Mouse (Mus musculus) midbrain, embryonic 12.5 days (tissue): ENCODE measurements around the gene Tmem182. TPM values are rescaled to one million over a fixed set of nuclear protein-coding genes. Genes with fewer than 3 reads are reported as not detected.

ENCODE experiments used
- ATAC-seq: fragments of 200-750 bp; cut with Nextera tagmentation; 2 replicates; pipeline ENCODE4 v1.8.0; 2017; ENCODE audit warnings: low read depth, moderate TSS enrichment, moderate library complexity; ENCODE audit not compliant: low FRiP score
- H3K27ac ChIP-seq: fragments of 300-500 bp; sonication (generic); replicated peaks from 2 replicates; pipeline ENCODE4 v1.5.1; 2016; ENCODE audit warnings: mild to moderate bottlenecking
- H3K27me3 ChIP-seq: fragments of 300-500 bp; sonication (generic); 2 replicates; pipeline ENCODE4 v1.6.1; 2016; ENCODE audit warnings: mild to moderate bottlenecking
- H3K36me3 ChIP-seq: fragments of 300-500 bp; sonication (generic); 2 replicates; pipeline ENCODE4 v1.6.1; 2016
- H3K4me1 ChIP-seq: fragments of 300-500 bp; sonication (generic); 2 replicates; pipeline ENCODE4 v1.6.1; 2016
- H3K4me2 ChIP-seq: fragments of 300-500 bp; sonication (generic); replicated peaks from 2 replicates; pipeline ENCODE4 v1.6.1; 2016; ENCODE audit warnings: mild to moderate bottlenecking, moderate library complexity
- H3K4me3 ChIP-seq: fragments of 300-500 bp; sonication (generic); 2 replicates; pipeline ENCODE4 v1.5.1; 2016; ENCODE audit warnings: mild to moderate bottlenecking
- H3K9ac ChIP-seq: fragments of 300-500 bp; sonication (generic); replicated peaks from 2 replicates; pipeline ENCODE4 v1.6.1; 2016; ENCODE audit warnings: mild to moderate bottlenecking, moderate library complexity
- H3K9me3 ChIP-seq: fragments of 300-500 bp; sonication (generic); 2 replicates; pipeline ENCODE4 v1.6.1; 2016; ENCODE audit warnings: mild to moderate bottlenecking
- WGBS: fragments of 180-500 bp; shearing (Covaris S2); methylation state at CpG from one replicate; pipeline ENCODE4 v1.1.7; 2016; 5-methylcytosine and 5-hydroxymethylcytosine counted together
- polyA plus RNA-seq: library from polyadenylated mRNA; unstranded; fragments of >200 nt; fragmentation: Nextera tagmentation; extraction: Ambion mirVana; gene quantifications from 2 replicates; pipeline ENCODE4 v1.2.1, GENCODE M21; 2016

Gene Tmem182
- polyA plus RNA-seq, 1 experiment from 2014 or later, result not detected

DNA sequence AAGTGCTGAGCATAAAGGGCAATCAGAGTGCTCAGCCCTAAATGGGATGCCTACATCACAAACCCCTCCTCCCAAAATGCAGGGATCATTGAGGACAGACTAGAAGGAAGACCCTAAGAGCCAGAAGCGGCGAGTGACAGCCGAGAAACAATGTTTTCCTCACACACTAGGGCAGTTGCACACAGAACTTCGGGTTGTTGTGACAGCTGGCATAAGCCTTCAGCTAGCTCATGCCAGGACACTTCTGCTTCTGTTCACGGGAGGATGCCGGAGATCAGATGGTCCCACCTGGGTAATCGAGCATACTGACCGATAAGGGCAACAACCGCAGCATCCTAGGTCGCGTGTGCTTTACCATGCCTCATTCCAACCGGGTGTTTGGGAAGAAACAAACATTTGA, 1.3 kb upstream of the Tmem182 start:
- no peaks in the 10 kb centered on the region for H3K36me3 ChIP-seq
- H3K27ac ChIP-seq, result no peak overlapping the region
- no peak overlapping the region for H3K4me2 ChIP-seq
- no peaks in the 10 kb centered on the region for H3K4me1 ChIP-seq
- WGBS, result 85% methylated on average over 12 of the region's 12 CpGs
- H3K27me3 ChIP-seq, result no peaks in the 10 kb centered on the region
- H3K9me3 ChIP-seq, result no peaks in the 10 kb centered on the region
- ATAC-seq, result no peak
- H3K9ac ChIP-seq, result no peak overlapping the region
- no peak overlapping the region for H3K4me3 ChIP-seq

- Histone ChIP-seq H3K4me1 (no peaks in the 10 kb centered on the region), H3K36me3 (no peaks in the 10 kb centered on the region), H3K9me3 (no peaks in the 10 kb centered on the region), H3K27me3 (no peaks in the 10 kb centered on the region), H3K4me2 (no peak overlapping the region), H3K9ac (no peak overlapping the region), H3K27ac (no peak overlapping the region), H3K4me3 (no peak overlapping the region)
- WGBS, result 88% methylated on average over 11 of the region's 11 CpGs
- no peak for ATAC-seq
These were observed 490 bp downstream of the Tmem182 start for GRCm38 (mm10) chr1:40805891-40806290.

GRCm38 (mm10) chr1:40808643-40809042, 3.2 kb downstream of the Tmem182 start:
- Histone ChIP-seq H3K36me3 (no peaks in the 10 kb centered on the region), H3K4me1 (no peaks in the 10 kb centered on the region), H3K9ac (no peak overlapping the region), H3K4me3 (no peak overlapping the region), H3K4me2 (no peak overlapping the region), H3K9me3 (no peaks in the 10 kb centered on the region), H3K27ac (no peak overlapping the region), H3K27me3 (no peaks in the 10 kb centered on the region)
- WGBS, result 90% methylated on average over 3 of the region's 3 CpGs
- ATAC-seq, result no peak

DNA sequence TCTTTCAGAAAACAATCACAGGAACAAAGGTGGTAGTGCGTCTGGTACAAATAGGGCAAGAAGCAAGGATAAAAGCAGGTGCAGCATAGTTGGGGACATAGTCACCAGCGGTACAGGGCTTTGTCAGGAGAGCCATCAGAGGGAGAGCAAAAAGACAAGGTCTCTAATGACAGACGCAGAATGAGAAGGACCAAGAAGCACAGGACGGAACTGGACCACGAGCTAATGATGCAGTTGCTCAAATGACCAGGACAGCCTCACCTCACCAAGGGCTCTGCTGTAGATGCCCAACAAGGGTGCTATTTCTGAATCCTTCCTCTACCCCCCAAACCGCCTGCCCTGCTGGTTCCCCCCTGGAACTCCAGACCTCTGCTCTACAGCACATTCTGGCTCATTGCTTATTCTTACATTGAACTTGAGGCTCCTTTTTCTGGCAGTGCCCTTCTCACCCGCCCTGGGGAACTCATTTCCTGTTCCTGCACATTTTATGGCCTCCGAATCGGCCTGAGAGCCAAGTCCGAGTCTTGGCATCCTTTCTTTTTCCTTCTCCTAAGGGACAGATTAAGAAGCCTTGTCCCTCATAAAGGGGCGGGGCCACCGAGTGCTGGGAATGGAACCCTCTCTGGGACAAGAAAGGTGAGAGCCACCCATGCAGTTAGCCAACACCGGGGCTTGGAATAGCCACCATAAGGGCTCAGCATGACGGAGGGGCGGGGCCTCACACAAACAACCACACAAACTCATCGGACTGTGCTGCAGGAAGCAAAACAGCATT, 9.9 kb downstream of the Tmem182 start:
- Histone ChIP-seq H3K27ac (no peak overlapping the region), H3K4me3 (no peak overlapping the region), H3K4me1 (0 out of 2 replicates have a peak, but pooled peaks cover 3% of the 10 kb centered on the region), H3K9me3 (no peaks in the 10 kb centered on the region), H3K36me3 (no peaks in the 10 kb centered on the region), H3K9ac (no peak overlapping the region), H3K4me2 (no peak overlapping the region), H3K27me3 (no peaks in the 10 kb centered on the region)
- no peak for ATAC-seq
- 76% methylated on average over 16 of the region's 16 CpGs for WGBS

GRCm38 (mm10) chr1:40824517-40824916, 19.1 kb downstream of the Tmem182 start:
- no peak overlapping the region for H3K4me3 ChIP-seq
- no peak overlapping the region for H3K4me2 ChIP-seq
- no peaks in the 10 kb centered on the region for H3K36me3 ChIP-seq
- H3K4me1 ChIP-seq, result no peaks in the 10 kb centered on the region
- no peaks in the 10 kb centered on the region for H3K27me3 ChIP-seq
- H3K9me3 ChIP-seq, result no peaks in the 10 kb centered on the region
- no peak for ATAC-seq
- no peak overlapping the region for H3K27ac ChIP-seq
- H3K9ac ChIP-seq, result no peak overlapping the region
- WGBS, result 70% methylated on average over 4 of the region's 4 CpGs

- Histone ChIP-seq H3K4me2 (no peak overlapping the region), H3K4me3 (no peak overlapping the region), H3K36me3 (no peaks in the 10 kb centered on the region), H3K4me1 (no peaks in the 10 kb centered on the region), H3K9me3 (no peaks in the 10 kb centered on the region), H3K27me3 (no peaks in the 10 kb centered on the region), H3K9ac (no peak overlapping the region), H3K27ac (no peak overlapping the region)
- WGBS, result 79% methylated on average over 8 of the region's 8 CpGs
- ATAC-seq, result no peak
These were observed 19.5 kb downstream of the Tmem182 start for GRCm38 (mm10) chr1:40824936-40825335.

GRCm38 (mm10) chr1:40825826-40826225, 20.4 kb downstream of the Tmem182 start:
- H3K36me3 ChIP-seq, result no peaks in the 10 kb centered on the region
- no peaks in the 10 kb centered on the region for H3K27me3 ChIP-seq
- no peak for ATAC-seq
- no peaks in the 10 kb centered on the region for H3K9me3 ChIP-seq
- no peak overlapping the region for H3K4me3 ChIP-seq
- H3K9ac ChIP-seq, result no peak overlapping the region
- H3K4me1 ChIP-seq, result no peaks in the 10 kb centered on the region
- 82% methylated on average over 7 of the region's 7 CpGs for WGBS
- H3K27ac ChIP-seq, result no peak overlapping the region
- H3K4me2 ChIP-seq, result no peak overlapping the region

DNA sequence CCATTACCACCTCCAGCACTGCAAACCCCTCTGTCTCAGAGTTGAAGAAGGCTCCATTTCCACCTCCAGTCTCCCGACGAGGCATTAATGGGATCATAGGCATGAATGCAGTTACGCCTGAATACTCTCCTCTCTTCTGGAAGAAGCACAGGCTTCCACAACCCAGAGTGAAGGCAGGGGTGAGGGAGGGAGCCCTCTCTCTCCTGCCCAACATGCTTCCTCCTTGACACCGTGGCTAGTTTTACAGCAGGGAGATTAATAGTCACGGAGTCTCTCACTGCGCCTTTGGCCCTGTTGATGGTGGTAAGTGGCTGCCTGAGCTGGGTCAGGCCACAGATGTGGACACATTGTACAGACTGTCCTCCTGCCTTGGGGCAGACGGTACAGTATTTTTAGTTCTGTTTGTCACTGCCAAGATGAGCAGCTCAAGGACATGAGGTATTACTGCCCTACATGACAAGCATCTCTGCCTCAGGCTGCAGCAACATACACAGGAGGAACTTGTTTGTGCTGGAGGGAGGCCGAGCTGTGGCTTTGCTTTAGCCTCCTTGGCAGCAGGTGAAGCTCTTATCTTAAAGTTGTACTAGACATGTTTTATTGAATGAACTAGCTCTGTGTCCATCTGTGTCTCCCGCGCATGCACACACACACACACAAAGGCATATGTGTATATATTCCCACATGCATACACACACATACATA, 24.0 kb downstream of the Tmem182 start:
- no peaks in the 10 kb centered on the region for H3K4me1 ChIP-seq
- H3K9ac ChIP-seq, result no peak overlapping the region
- WGBS, result 78% methylated on average over 10 of the region's 10 CpGs
- H3K4me3 ChIP-seq, result no peak overlapping the region
- H3K27ac ChIP-seq, result no peak overlapping the region
- H3K4me2 ChIP-seq, result no peak overlapping the region
- H3K9me3 ChIP-seq, result no peaks in the 10 kb centered on the region
- H3K27me3 ChIP-seq, result no peaks in the 10 kb centered on the region
- ATAC-seq, result no peak
- no peaks in the 10 kb centered on the region for H3K36me3 ChIP-seq

DNA sequence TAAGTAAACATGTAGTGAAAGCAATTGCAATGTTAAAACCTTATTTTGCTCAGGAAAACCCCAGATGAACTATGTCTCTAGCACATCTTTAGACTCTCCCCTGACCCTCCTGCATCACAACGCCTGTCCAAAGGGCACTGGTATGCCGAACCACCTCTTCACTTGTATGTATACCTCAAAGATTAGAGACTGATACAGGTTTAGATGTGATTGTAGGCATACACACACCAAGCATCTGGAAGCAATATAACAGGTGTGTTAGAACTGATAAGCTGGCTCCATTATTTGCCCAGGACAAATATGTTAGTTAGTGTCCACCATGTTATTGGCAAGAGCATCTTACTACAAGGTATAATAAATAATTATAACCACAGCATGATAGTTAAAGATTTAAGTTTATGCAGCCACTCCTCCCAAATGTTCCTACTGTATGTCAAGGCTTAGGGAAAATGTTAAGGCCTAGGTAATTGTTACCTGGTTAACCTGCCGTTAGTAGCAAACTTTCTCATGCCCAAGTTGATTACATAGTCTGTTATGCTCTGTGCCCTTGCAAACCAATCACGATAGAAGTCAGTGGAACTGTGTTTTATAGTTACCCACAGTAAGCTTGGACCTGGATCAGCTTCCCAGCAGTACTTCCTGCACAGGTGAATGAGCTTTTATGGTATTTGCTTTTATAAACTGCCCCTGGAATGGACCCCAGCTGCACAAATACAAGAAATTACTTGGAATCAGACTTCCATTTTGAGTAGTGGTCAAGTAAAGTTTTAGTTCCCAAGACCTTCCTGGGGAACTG, 25.5 kb downstream of the Tmem182 start:
- no peak overlapping the region for H3K4me3 ChIP-seq
- no peaks in the 10 kb centered on the region for H3K4me1 ChIP-seq
- H3K36me3 ChIP-seq, result no peaks in the 10 kb centered on the region
- no peak overlapping the region for H3K27ac ChIP-seq
- no peak overlapping the region for H3K9ac ChIP-seq
- no peak for ATAC-seq
- H3K27me3 ChIP-seq, result no peaks in the 10 kb centered on the region
- no peaks in the 10 kb centered on the region for H3K9me3 ChIP-seq
- WGBS, result 91% methylated on average over 4 of the region's 4 CpGs
- H3K4me2 ChIP-seq, result no peak overlapping the region

GRCm38 (mm10) chr1:40835468-40835867, 30.1 kb downstream of the Tmem182 start:
- no peaks in the 10 kb centered on the region for H3K9me3 ChIP-seq
- H3K4me3 ChIP-seq, result no peak overlapping the region
- H3K4me2 ChIP-seq, result no peak overlapping the region
- no peaks in the 10 kb centered on the region for H3K36me3 ChIP-seq
- no peak overlapping the region for H3K27ac ChIP-seq
- ATAC-seq, result no peak
- WGBS, result 83% methylated on average over 4 of the region's 4 CpGs
- no peaks in the 10 kb centered on the region for H3K4me1 ChIP-seq
- H3K9ac ChIP-seq, result no peak overlapping the region
- H3K27me3 ChIP-seq, result no peaks in the 10 kb centered on the region

GRCm38 (mm10) chr1:40840605-40841004, 35.2 kb downstream of the Tmem182 start:
- Histone ChIP-seq H3K9ac (no peak overlapping the region), H3K36me3 (no peaks in the 10 kb centered on the region), H3K9me3 (no peaks in the 10 kb centered on the region), H3K4me1 (no peaks in the 10 kb centered on the region), H3K27ac (no peak overlapping the region), H3K27me3 (no peaks in the 10 kb centered on the region), H3K4me2 (no peak overlapping the region), H3K4me3 (no peak overlapping the region)
- 88% methylated on average over 8 of the region's 8 CpGs for WGBS
- ATAC-seq, result no peak
